Mouse (Mus musculus): ENCODE measurements around the gene Gsg1l2.

The Gsg1l2 gene

DNA sequence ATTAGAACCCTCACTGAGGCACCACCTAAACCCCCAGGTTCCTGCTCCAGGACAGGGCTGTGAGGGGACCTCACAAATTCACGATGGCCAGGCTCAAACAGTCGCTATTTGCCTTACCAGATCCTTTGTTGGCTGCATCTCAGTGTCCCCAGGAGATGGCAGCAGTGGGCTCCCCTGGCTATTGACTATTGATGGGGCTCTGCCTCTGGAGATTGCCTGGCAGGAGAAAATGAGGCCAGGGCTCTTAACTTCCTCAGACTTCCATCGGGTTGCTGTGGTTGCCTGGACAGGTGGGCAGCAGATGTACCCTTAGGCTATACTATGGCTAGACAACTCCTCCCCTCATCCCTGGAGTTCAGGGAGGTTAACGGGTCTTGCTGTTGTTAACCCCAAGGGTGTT lies 45.8 kb downstream of the Gsg1l2 start:
- peak; percentile 52 to 70 for DNase-seq

DNA sequence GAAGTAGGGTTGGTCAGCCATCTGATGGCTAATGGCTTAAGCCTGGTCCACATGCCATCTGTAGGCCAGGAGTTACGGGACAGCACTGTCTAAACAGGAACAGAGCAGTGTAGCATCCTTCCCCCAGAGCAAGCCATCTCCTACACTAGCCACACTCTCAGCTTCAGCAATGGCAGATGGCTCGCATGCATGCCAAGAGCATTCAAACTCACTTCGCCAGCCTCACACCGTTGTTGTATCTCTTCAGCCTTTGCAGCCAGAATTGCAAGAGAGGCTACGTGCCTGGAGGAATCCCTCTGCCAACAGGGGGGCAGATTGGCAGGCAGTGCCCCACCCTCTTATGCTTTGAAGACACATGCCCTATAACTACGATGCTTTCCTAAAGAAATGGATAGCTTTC lies 47.2 kb downstream of the Gsg1l2 start:
- DNase-seq = peak; percentile 73 to 81

GRCm38 (mm10) chr11:67828360-67829059 lies 54.1 kb downstream of the Gsg1l2 start:
- DNase-seq = no peak

DNA sequence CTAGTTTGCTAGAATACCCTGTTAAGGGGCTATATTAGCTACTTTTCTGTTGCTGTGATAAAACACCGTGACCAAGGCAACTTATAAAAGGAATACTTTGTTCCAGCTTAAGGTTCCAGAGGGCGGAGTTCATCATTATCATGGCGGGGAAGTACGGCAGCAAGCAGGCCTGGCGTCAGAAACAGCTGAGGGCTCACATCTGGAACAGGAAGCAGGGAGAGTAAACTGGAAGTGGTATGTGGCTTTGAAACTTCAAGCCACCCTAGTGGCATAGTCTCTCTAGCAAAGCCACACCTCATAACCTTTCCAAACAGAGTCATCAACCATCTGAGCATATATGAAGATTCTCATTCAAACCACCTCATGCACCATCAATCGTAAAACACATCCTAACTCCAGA lies 55.1 kb downstream of the Gsg1l2 start:
- DNase-seq = no peak

- peak; percentile 39 to 62 for DNase-seq
These were observed 57.4 kb downstream of the Gsg1l2 start for GRCm38 (mm10) chr11:67831820-67832219.

- DNase-seq = no peak
These were observed 61.1 kb downstream of the Gsg1l2 start for GRCm38 (mm10) chr11:67835408-67836078.
